Mouse (Mus musculus) retina, postnatal 1 day (tissue): ENCODE measurements around the gene Txnrd3.
A peak's percentile ranks its signal among the peaks of the same experiment; 100 is the strongest.

Experiments
- DNase-seq: peaks from one replicate; pipeline ENCODE4 v3.0.0-alpha.2; 2012

The Txnrd3 gene

DNA sequence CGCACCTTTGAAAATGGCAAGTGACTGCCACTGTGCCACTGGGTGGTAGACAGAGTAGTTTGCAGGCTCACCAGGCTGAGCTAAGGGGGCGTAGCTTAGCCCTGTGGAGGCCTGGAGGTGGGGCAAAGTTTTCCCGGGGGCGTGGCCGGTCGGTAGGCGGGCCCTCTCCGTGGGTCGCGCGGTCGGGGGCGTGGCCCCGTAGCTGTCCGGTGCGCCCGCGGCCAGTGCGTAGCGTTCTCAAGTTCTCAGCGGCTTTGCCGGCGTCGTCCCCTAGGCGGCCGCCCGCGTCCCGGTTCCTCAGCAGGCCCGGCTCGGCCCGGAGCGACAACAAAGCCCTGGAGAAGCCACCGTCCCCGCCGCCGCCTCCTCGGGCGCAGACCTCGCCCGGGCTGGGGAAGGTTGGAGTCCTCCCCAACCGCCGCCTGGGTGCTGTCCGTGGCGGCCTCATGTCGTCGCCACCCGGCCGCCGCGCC lies at the start of gene Txnrd3:
Txnrd3 (plus strand) TSS at position 191 of the 473 bp plus-strand sequence.
- peak; percentile 94 for DNase-seq

DNA sequence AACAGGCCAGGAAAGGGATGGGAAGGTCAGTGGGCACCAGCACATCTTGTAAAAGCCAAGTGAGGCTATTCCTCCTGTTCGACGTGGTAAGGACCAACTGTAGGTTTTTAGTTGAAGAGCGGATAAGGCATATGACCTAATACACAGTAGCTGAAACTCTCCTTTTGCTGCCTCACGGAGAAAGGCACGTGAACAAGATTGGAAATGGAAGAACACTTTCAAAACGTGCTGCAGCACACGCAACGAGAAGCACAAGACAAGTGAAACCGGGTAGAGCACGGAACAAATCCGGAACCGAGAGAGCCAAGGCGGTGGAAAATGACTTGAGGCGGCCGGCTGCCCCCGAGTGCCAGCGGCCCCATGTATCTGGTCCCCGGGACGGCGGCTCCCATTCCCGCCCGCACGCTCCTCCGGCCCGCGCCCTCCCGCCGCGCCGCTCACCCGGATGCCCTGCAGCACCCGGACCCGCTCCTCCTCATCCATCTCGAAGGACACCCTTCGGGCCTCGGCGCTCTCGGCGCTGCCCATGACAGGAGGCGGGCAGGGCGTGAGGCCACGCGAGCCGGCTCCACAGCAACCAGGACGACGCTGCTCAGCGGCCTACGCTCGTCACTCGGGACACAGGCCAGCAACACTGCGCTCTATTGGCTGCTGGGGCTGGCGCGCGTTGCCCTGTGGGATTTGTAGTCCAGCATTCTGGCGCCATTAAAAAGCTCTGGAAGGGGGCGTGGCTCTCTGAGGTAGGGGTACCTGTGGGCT lies 48.6 kb upstream of the Txnrd3 start, which contains the start of gene Chchd6:
Chchd6 (minus strand) TSS at position 635 of the 759 bp plus-strand sequence.
- peak; percentile 96 for DNase-seq

DNA sequence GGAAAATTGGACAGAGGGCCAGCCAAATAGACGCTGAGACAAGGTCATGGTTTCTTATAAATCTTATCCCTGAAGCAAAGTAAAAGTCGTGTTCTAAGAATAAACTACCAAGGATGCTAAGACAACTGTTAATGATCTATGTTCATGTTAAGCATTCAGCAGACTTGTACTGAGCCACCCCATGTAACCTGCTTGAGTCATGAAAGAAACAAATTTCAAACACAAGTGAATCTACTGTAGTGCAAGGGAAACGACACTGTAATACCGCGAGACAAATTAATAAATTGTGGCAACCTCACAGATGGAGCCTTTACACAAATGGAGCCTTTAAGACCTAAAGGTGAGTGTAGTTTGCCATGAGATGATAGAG lies 48.0 kb upstream of the Txnrd3 start:
- no peak for DNase-seq

DNA sequence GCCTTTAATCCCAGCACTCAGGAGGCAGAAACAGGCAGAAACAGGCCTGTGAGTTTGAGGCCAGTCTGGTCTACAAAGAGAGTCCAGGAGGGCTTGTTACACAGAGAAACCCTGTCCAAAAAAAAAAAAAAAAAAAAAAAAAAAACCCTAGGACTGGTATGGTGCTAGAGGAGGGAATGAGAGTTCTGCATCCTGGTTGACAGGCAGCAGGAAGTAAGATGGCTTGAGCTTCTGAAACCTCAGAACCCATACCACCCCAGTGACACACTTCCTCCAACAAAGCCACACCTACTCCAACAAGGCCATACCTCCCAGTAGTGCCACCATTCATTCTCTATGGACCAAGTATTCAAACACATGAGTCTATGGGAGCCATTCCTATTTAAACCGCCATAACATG lies 47.3 kb upstream of the Txnrd3 start:
- DNase-seq = no peak

DNA sequence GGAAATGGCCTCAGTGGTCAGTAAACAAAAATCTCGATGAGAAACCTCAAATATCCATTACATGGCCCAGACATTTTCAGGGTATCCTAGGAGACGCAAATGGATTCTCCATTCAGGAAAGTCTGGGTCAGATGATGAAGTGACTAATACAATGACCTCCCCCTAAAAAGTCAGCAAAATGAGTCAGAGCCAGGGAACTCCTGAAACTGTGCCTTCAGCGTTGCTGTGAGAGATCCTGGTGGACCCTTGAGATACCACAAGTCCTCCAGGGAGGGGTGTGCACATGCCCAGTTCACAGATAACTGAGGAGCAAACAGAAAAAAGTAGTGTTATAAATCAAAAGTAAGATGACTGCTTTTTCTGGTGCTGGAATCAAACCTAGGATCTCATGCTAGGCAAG lies 37.7 kb upstream of the Txnrd3 start:
- DNase-seq = no peak

DNA sequence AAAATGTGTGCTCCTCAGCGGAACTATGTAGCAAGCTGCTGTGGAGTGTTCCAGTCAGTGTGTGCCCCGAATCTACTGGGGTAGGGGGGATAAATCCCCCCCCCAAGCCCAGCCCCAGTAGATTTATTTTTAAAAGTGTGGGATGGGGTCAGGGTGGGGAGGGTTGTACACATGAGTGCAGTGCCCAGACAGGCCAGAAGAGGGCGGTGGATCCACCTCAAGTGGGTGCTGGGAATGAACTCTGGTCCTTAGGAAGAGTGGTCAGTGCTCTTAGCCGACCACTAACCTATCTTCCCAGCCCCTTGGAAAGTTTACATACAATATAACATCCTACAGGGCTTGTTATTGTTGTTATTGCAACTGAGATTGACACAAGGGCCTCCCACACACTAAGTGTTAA lies 35.8 kb upstream of the Txnrd3 start:
- no peak for DNase-seq

DNA sequence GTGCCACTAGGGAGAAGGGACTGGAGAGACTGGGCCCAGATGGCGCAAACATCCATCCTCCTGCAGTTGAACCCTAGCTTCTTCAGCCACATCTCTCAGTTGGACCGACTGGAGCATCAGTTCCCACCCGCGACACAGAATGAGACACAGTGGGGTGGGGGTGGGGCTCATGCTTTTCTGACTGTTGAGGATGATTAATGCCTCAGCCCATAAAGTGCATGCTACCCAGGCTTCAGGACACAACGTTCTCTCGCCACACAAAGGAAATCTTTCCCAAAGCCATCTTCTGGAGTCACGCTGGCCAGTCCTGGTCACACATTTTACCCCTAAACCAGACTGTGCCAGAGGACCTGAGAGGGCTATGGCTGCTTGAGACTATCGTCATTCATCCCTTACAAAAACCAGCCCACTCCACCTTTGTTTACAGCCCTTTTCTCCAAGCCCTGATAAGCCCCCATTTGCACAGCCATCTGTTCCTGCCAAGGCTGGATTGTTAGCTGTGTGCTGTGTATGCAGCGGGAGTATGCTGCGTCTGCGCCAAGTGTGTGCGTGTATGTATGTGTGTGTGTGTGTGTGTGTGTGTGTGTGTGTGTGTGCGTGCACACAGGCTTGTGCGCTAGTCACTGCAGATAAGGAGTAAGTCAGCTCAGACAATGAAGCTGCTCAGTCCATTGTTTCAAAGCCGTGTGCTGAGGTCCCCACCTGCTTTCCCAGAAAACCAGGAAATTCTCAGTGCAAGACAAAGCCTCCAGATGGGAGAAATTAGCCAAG lies 30.3 kb upstream of the Txnrd3 start:
- DNase-seq = peak; percentile 88

DNA sequence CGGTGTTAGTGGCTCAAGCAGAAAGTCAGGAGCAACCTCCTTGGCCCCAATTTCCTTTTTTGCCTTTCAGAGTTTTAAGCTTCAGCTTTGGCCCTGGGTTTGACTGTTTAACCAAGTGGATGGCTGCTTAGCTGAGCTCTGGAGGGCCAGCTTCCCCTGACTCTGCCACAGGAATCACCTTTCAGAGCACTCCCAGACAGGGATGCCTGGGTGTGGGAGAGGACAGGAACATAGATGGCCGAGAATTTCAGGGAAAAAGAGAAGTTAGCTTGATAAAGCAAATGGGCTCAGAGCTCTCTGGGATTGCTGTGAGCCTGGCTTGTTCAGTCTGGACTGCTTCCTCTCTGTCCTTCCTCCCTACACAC lies 29.7 kb upstream of the Txnrd3 start:
- DNase-seq = no peak

DNA sequence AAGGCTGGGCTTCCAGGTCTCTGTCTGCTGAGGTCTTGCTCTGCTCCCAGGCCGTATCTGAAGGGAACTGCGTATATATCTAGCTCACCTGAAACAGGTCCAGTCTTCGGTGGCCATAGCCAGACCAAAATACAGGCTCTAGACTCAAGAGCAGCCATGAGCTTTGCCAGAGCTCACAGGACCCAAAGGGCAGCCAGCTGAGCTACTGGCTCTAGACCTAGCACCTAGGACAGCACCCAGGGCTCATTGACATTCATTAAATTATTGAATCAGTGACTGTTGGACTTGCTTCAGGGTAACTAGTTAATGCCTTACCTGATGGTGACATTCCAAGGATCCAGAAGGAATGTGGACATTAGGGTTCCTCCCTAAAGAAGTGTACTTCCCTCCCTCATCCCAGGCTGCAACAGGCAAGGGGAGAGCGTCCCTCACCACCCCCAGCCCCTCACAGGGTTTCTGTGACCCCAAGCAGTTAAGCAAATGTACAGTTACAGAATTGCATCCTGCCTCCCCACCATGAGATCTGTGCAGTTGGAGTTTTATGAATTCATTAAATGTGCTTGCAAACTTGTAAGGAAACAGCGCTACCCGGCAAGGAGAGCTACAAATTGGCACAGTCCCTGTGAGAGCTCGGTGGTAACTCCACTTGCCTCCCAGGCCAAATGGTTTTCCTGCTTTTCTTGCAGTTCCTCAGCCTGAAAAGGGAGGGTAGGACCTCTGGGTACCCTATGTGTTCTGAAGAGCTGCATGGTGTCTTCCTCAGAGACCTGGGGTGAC lies 29.0 kb upstream of the Txnrd3 start:
- no peak for DNase-seq

DNA sequence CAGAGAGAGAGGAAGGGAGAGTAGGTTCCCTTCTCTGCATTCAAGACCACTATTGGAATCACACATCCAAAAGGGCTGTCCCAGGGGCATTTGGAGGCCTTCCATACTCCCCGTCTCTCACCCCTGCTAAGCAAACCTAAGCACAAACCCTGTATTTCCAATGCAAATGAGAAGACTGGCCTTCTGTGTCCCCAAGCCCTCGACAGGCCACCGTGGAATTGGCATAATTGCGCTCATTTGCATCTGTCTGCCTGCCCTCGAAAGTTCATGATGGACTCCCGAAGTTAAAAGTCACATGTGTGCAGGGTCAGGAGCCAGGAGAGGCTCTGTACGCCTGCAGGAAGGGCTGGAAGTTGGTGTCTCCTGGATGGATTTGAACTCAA lies 28.4 kb upstream of the Txnrd3 start:
- DNase-seq = no peak

DNA sequence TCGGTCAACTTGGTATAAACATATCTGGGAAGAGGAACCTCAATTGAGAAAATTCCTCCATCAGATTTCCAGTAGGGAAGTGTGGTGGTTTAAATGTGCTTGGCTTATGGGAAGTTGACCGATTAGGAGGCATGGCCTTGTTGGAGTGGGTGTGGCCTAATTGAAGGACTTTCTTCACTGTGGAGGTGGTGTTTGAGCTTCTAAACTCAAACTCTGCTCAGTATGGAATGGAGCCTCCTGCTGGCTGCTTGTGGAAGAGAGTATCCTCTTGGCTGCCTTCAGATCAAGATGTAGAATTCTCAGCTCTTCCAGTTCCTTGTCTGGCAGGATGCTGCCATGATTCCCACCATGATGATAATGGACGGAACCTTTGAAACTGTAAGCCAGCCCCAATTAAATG lies 21.1 kb upstream of the Txnrd3 start:
- no peak for DNase-seq

DNA sequence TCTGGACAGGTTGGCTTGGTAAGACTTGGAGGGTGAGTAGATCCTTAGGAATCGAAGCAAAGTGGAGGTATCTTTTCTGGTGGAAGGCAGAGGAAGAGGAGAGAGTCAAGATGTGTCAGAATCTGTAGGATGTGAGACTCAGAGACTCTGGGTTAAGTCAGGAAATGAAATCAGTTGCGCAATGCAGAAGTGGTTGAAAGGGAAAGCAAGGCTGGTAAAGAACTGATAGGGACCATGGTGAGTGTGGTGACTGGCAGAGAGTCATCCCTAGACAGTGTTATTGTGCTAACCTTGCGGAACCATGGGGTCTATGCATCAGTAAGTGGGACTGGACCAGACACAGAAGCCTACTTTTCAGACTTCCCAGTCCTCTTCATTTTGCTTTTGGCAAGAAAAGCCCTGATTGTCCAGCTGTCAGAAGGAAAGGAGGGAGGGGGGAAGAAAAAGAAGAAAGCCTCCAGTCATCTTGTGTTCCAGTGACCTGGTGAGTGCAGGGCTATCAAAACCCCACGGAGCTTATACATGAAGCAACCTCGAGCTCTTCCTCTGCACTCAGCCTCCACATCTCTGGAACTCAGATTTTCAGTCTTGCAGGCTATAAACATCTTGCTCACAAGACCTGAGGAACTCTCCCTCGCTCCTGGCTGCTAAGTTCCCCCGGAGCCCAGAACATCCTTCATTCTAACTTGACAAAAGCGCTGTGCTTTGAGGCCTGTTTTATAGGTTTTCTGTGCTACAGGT lies 15.6 kb upstream of the Txnrd3 start:
- DNase-seq = no peak

DNA sequence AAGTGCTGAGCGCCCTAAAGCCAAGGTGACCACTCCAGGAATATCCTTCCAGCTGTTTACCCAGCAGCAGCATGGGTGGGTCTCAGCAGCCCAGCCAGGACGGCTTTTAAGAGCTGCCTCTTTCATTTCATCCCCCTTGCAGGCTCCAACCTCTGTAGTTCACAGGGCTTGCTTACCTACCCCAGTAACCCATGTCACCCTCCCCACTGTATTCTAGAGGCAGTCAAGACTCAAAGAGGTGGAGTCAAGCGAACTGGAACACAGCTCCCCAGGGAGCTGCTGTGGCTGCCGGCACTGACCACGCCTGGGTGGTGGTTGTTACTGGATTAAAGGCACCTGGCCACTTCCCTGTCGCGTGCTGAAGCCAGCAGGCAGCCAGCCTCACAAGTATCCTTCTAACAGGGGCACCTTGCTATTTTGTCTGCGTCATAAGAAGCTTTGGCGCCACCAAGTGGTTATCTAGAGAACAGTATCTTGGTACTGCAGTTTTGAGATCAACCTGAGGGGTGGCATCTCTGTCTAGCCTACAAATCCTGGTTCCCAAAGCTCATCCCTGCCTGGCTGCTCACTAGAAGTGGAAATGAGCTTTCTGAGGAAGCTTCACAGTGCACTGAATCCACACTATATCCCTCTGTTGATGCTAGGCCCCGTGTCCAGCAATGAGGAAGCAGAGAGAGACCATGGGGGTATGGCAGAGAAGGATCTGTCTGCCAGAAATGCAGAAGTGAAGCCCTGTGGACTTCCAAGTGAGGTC lies 11.8 kb upstream of the Txnrd3 start:
- peak; percentile 92 for DNase-seq

DNA sequence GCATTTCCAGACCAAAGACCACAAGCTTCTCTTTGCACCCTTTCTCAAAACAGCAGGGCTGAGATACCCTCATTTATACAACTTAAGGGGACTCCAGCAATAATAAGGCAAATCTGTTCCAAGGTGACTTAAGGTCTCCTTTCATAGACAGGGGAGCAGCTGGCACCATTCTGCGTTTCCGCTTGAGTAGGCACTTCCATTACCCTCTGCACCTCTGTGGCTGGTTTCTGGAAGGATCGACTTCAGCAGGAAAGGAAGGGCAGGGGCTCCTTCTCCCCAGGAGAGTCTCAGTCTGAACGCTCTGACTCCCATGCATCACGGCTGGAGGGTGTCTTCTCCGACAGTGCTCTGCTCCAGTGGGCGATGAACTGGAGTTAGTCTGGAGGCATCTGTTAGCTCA lies 10.7 kb upstream of the Txnrd3 start:
- peak; percentile 33 for DNase-seq

DNA sequence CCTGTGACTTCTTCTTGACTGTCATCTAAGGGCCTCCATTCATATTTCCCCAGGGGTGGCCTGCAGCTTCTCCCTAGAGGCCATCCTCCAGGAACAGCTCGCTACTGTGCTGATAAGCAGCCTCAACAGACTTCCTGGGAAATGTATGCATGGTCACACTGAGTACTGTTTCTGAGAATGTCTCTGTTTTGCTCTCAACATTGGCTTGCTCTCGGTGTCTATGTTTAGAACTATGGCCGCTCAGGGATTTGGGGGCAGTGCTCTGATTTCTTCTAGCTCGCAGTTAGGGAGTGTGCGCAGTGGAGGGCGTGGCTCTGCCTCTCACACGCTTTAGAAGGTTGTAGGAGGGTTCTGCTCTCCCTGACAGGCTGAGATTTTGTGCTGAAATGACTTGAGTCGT lies 9.4 kb upstream of the Txnrd3 start:
- DNase-seq = no peak

DNA sequence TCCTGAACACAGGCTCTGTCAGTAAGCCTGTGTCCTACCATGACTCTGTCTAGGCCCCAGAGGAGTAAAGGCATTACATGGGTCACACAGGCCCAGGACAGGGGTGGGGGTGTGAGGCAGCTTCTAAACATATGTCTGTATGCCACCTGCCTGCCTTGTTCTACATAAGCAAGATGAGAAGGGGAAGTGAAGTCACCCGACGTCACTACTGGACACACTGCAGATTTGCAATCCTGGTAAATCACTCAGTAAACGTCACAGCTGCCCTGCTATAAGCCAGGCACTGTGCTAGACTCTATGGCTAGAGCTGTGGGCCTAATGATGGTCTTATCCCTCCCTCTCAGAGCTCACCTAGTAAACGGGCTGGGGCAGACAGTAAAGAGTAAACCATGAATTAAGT lies 5.8 kb upstream of the Txnrd3 start:
- DNase-seq = no peak

DNA sequence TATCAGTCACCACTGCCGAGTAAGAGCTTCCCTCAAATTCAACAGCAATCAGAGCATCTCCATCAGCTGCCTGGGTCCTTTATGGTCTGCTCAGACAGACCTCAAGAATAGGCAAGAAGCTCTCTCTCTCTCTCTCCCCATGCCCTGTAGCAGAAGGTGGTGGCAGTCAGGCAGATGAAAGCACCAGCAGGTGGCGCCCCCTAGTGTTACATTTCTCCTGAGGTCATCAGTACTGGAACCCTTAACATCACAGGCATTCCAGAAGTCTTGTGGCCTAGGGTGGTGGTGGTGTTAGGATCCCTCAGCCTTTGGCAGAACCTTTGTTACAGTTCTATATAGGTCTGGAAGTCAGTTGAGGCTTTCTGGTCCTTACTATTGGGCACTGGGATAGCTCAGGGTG lies 4.8 kb upstream of the Txnrd3 start:
- DNase-seq = peak; percentile 63

DNA sequence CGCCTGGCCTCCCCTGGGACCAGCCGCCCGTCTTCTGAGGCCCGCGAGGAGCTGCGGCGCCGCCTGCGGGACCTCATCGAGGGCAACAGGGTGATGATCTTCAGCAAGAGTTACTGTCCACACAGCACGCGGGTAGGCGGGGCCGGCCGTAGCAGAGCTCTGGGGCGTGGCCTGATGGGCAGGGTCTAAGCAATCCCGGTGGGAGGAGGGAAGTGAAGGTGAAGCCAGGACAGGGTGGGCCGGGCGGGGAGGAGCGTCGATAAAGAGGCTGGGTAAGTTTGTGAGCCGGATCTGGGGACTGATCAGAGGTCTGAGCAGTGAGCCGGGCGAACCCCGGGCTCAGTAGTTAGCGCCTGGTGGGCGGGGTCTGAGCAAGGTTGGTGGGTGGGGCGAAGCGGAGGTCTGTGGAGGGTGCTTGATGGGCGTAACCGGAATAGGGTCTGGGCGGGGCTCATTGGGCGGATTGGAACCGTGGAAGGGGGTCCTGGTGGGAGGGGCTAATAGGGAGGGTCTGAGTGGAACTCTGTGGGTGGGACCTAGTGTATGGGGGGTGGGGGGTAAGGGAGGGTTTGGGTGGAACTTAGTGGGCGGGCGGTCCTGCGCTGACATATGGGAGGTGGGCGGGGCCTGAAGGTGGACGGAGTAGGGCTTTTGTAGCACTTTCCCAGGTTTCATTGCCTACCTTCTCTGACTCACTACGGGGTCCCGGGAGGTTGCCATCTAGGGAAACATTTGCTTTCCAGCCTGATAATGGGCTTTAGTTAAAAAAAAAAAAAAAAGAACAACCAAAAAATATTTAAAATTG lies 685 bp downstream of the Txnrd3 start:
- peak; percentile 95 for DNase-seq

DNA sequence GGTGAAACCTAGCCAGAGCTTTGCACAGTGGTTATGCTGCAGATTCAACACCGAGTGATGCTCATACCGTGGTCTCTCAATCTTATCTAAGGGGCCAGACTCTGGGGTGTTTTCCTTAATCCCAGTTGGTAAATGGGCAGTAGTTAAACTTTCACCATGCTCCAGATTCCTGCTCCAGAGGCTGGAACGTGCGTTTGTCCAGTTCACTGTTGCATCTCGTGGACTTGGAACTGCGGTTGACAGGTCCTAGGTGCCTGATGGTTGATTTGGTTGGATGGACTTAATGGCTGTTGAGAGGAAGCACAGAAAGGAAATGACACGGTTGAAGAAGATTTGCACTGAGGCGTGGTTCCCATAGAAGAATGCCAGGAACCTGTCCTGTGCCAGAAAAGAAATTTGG lies 6.1 kb downstream of the Txnrd3 start:
- DNase-seq = no peak

DNA sequence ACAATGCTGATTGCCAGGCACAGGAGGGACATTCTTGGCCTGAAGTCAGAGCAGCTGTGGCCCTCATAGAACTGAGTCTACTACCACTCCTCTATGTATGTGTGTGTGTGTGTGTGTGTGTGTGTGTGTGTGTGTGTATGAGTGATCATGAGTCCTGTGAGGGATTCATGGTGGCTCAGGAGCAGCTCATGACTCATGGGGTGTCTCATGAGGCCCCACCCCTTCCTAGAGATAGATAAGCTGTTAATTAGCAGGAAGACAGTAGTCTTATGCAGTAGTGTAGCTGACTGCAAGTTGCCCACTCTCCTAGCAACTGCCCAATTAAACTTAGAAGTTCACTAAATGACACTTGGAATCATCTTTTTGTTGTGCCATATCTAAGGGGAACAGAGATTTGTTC lies 8.0 kb downstream of the Txnrd3 start:
- DNase-seq = no peak

DNA sequence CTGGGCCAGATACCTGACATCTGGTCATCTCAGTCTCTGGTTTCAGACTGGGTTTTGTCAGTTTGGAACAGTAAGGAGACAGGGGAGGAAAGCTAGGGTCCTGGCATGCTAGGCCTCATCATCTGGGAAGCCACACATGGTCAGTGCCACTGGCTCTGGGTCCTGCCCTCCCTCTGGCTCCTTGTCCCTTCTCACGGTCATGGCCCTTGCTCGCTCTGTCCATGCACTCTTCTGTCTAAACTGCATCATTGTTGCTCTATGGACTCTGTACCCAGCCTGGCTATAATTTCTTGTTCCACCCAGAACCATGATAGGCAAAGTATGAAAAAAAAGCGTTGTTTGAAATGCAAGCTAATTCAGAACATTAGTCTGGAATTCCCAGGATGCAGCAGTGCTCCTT lies 11.2 kb downstream of the Txnrd3 start:
- DNase-seq = no peak
